Mouse (Mus musculus): Measurements from ENCODE around the gene Capns1.

- no peak for TF ChIP-seq TAL1 (IDR thresholded peaks at IDR 0.05; ENCODE audit: low read length)
- no peak for TF ChIP-seq GATA1 (IDR thresholded peaks at IDR 0.05; ENCODE audit: low read length)
Measured at GRCm38 (mm10) chr7:30202895-30203690, 4.5 kb upstream of the Capns1 start.
